Mouse (Mus musculus): ENCODE data around the gene Rnf151. TPM values are rescaled to one million over a fixed set of nuclear protein-coding genes. Genes with fewer than 3 reads are reported as not detected.
"Not testable (repeated sequence)": the region's sequence is repeated elsewhere in the genome, so short reads cannot be mapped to it uniquely, and the experiment has no call there.

Rnf151 gene
- polyA plus RNA-seq, 1 experiment from 2014 or later, result 0.27 TPM

DNA sequence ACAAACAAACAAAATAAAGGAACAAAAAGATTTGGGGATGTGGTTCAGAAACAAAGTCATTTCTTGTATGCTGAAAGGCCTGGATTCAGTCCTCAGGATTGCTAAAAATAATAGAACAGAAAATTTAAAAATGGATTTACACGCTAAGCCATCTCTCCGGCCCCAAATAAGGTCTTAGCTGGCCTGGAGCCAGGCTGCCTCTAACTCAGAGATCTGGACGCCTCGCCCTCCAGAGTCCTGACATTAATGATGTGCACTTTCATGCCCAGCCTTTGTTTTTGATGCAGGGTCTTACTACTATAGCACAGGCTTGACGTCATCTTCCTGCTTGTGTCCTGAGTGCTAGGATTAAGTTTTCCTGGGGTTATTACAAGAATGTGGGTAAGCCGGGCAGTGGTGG, 11.2 kb upstream of the Rnf151 start:
- Histone ChIP-seq H3K4me2 (no peak overlapping the region), H3K36me3 (no peaks in the 10 kb centered on the region), H3K4me3 (no peak overlapping the region), H3K4me1 (replicated peaks) (no peaks in the 10 kb centered on the region), H3K27ac (no peak overlapping the region), H3K27me3 (peaks cover 25% of the 10 kb centered on the region; the same call in 1 of the 2 replicates), H3K9ac (no peak overlapping the region), H3K9me3 (no peaks in the 10 kb centered on the region)
- WGBS, result 83% methylated on average over 6 of the region's 6 CpGs
- ATAC-seq (ENCODE audit: low FRiP score), result no peak

DNA sequence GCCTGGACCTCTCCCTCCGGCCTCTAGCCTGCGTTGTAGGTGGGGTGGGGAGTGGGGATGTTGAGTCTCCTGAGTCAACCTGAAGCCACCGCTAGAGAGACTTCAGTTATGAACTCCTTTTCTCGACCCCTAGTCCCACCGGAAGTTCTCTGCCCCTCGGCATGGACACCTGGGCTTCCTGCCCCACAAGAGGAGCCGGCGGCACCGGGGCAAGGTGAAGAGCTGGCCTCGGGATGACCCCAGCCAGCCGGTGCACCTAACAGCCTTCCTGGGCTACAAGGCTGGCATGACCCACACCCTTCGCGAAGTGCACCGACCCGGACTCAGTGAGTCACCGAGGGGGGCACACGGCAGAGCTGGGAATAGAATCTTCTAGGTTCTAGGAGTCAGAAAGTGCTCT, 10.3 kb upstream of the Rnf151 start:
- Histone ChIP-seq H3K36me3 (no peaks in the 10 kb centered on the region), H3K9ac (0 out of 2 replicates have a peak overlapping the region, but pooled peaks have one; percentile 29), H3K4me1 (replicated peaks) (peaks cover 6% of the 10 kb centered on the region), H3K4me3 (no peak overlapping the region), H3K9me3 (no peaks in the 10 kb centered on the region), H3K4me2 (no peak overlapping the region), H3K27me3 (peaks cover 25% of the 10 kb centered on the region; the same call in 1 of the 2 replicates), H3K27ac (no peak overlapping the region)
- no peak for ATAC-seq (ENCODE audit: low FRiP score)
- 76% methylated on average over 17 of the region's 17 CpGs for WGBS

DNA sequence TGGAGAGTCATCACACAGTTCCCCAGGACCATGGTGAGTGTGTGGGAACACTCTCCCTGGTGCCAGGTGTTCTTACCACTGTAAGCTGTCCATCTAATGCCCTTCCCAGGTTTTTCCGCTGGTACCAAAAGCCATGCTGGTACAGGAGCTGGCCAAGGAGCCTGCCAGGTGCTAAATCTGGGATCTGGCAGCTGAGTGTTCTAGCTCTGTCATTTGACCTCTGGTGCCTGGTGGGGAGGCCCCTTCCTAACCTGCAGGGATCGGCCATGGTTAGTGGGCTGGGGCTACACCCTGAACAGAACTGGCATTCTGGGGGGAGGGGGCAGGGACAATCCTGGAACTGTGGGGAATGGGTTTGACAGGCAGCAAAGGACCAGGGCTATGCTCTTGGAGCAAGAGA, 9.8 kb upstream of the Rnf151 start, which contains the start of gene Rpl3l:
Gene Rpl3l, plus strand, starts transcription at position 203 of the 400 bp plus-strand sequence.
- ATAC-seq (ENCODE audit: low FRiP score), result no peak
- H3K4me1 ChIP-seq (replicated peaks), result peaks cover 11% of the 10 kb centered on the region
- peaks cover under 1% of the 10 kb centered on the region; the same call in 1 of the 2 replicates for H3K36me3 ChIP-seq
- H3K9me3 ChIP-seq, result no peaks in the 10 kb centered on the region
- WGBS, result 80% methylated on average over 2 of the region's 2 CpGs
- H3K4me2 ChIP-seq, result no peak within 1 kb of the TSS
- no peak within 1 kb of the TSS for H3K27ac ChIP-seq
- H3K9ac ChIP-seq, result 0 out of 2 replicates have a peak within 1 kb of the TSS, but pooled peaks have one; percentile 29
- no peak within 1 kb of the TSS for H3K4me3 ChIP-seq
- H3K27me3 ChIP-seq, result peaks cover 23% of the 10 kb centered on the region; the same call in 1 of the 2 replicates

DNA sequence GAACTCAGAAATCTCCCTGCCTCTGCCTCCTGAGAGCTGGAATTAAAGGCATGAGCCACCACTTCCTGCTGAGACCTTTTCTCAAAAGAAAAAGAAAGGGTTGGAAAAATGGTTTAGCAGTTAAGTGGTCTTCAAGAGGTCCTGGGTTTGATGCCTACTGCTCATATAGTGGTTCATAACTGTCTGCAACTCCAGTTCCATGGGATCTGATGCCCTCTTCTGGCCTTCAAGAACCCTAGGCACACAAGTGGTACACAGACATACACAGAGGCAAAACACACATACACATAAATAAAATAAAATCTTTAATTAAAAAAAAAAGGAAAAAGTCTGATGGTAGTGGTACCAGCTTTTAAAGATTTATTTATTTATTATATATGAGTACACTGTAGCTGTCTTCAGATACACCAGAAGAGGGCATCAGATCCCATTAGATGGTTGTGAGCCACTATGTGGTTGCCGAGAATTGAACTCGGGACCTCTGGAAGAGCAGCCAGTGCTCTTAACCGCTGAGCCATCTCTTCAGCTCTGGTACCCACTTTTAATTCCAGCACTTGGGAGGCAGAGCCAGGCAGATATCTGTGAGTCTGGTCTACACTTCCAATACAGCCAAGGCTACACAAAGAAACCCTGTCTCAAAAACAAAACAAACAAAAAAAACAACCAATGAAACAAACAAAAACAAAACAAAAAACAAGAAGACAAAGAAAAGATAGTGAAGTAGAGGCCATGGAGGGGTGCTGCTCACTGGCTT, 8.0 kb upstream of the Rnf151 start:
- H3K36me3 ChIP-seq, result peaks cover 16% of the 10 kb centered on the region
- H3K4me2 ChIP-seq, result no peak overlapping the region
- H3K27me3 ChIP-seq, result peaks cover 15% of the 10 kb centered on the region; the same call in 1 of the 2 replicates
- H3K4me3 ChIP-seq, result no peak overlapping the region
- no peaks in the 10 kb centered on the region for H3K9me3 ChIP-seq
- H3K27ac ChIP-seq, result no peak overlapping the region
- ATAC-seq (ENCODE audit: low FRiP score), result no peak
- WGBS, result 75% methylated on average over 3 of the region's 3 CpGs
- H3K9ac ChIP-seq, result no peak overlapping the region
- peaks cover 28% of the 10 kb centered on the region for H3K4me1 ChIP-seq (replicated peaks)

DNA sequence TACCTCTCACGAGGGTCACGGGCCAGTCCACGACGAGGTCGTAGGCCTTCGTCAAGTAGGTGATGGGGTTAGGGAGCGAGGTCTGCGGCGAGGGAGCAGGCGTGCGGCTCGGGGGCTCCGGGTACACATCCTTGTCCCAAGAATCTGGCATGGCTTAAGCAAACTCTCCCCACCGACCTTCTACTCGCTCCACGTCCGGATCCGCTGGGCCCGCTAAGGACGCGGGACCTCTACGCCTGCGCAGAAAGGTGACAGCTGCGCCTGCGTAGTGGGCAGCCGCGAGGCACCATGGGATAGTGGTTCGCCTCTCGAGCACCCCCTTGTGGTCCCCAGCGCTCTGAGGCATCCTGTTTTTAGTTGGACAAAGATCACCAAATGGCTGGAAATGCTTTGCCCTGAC, 6.3 kb upstream of the Rnf151 start, which contains the start of gene Ndufb10:
Gene Ndufb10, minus strand, starts transcription at position 295 of the 400 bp plus-strand sequence.
- Histone ChIP-seq H3K9ac (peak within 1 kb of the TSS; percentile 94), H3K4me1 (replicated peaks) (peaks cover 31% of the 10 kb centered on the region), H3K9me3 (no peaks in the 10 kb centered on the region), H3K27me3 (peaks cover 14% of the 10 kb centered on the region; the same call in 1 of the 2 replicates), H3K4me2 (peak within 1 kb of the TSS; percentile 84), H3K27ac (peak within 1 kb of the TSS; percentile 89), H3K36me3 (peaks cover 16% of the 10 kb centered on the region), H3K4me3 (peak within 1 kb of the TSS; percentile 87)
- WGBS, result under 1% methylated on average over 30 of the region's 30 CpGs
- ATAC-seq (ENCODE audit: low FRiP score), result peak; percentile 78

DNA sequence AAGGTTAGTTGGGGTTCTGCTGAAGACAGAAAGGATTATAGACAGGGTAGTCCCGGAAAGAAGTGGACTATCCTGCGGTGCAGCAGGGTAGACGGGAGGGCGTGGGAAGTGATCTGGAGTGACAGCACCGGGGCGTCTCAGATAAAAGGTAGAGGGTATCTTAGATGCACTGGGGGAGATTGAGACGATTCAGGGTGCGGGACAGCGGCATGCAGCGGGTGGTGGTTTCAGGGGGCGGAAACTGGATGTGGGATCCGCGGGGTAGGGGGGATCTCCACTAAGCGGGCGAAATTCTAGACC, 6.0 kb upstream of the Rnf151 start:
- Histone ChIP-seq H3K9me3 (no peaks in the 10 kb centered on the region), H3K36me3 (peaks cover 16% of the 10 kb centered on the region), H3K27ac (peak overlapping the region; percentile 89), H3K9ac (peak overlapping the region; percentile 94), H3K27me3 (peaks cover 14% of the 10 kb centered on the region; the same call in 1 of the 2 replicates), H3K4me1 (replicated peaks) (peaks cover 35% of the 10 kb centered on the region), H3K4me2 (peak overlapping the region; percentile 84), H3K4me3 (peak overlapping the region; percentile 87)
- ATAC-seq (ENCODE audit: low FRiP score), result no peak
- WGBS, result under 1% methylated on average over 15 of the region's 15 CpGs

DNA sequence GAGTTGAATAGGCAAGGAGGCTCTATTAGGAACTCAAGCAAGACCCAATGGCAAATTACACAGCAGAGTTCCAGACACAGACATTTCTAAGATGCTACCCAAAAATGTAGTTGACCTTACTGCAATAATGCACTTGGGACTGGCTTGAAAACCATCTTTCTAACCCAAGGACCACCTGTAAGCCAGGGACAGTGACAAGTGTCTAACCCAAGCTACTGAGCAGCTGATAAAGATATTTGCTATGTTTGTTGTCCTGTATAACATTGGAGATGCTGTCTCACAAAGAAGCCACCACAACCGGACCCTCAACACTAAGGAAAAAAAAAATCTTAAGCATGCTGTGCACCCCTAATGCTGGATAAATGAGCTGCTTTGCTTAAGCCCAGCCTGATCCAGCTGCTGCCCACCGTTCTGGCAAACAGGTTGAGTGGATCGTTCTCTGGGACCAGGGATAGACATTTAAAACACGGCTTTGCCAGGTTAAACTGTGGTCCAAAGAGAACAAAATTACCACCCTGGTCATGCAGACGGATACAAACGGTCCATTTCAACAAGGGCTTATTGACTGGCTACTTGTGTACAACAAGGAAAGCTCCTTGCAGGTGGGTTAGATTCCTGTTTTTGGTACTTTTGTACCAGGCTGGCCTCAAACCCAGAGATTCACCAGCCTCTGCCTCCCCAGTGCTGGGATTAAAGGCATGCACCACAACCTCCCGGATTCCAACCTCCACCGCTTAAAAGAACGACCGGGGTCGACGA, 5.4 kb upstream of the Rnf151 start:
- H3K9me3 ChIP-seq, result no peaks in the 10 kb centered on the region
- peak overlapping the region; percentile 87 for H3K4me3 ChIP-seq
- peaks cover 10% of the 10 kb centered on the region; the same call in 1 of the 2 replicates for H3K27me3 ChIP-seq
- H3K9ac ChIP-seq, result peak overlapping the region; percentile 94
- peaks cover 16% of the 10 kb centered on the region for H3K36me3 ChIP-seq
- peaks cover 39% of the 10 kb centered on the region for H3K4me1 ChIP-seq (replicated peaks)
- WGBS, result 6% methylated on average over 12 of the region's 12 CpGs
- peak overlapping the region; percentile 89 for H3K27ac ChIP-seq
- no peak for ATAC-seq (ENCODE audit: low FRiP score)
- H3K4me2 ChIP-seq, result peak overlapping the region; percentile 84

DNA sequence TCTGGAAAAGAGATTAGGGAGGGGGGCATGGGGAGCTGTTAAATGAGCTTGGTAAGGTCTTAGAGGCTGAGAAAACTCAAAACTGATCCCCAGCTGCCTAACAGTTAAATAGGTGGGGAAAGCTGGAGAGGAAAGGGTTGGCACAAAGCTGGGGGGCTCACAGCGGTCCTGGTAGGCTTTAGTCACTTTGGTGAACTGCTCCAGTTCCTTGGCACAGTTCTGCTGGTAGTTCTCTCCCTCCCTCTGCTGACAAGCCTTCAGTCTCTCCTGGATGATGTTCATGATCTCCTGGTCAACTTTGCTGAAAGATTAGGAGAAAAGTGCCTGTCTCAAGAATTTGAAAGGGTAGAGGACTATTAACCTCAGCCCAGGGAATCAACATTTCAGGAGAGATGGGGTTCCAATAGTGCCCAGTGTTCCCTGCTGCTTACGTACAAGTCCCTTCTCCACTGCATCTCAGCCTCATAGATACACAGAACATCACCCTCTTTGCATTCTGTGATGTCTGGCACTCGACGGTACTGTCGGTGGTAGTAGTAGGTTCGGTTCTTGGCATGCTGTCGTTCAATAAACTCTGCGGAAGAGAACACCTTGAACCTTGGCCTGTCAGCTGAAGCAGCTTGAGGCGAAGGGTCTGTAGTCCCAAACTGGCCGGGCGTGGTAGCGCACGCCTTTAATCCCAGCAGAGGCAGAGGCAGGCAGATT, 4.5 kb upstream of the Rnf151 start:
- Histone ChIP-seq H3K9ac (peak overlapping the region; percentile 94; the same call in 1 of the 2 replicates), H3K4me1 (replicated peaks) (peaks cover 39% of the 10 kb centered on the region), H3K27ac (no peak overlapping the region), H3K9me3 (no peaks in the 10 kb centered on the region), H3K4me2 (peak overlapping the region; percentile 84), H3K27me3 (0 out of 2 replicates have a peak, but pooled peaks cover 2% of the 10 kb centered on the region), H3K4me3 (peak overlapping the region; percentile 1; the same call in 1 of the 2 replicates), H3K36me3 (peaks cover 24% of the 10 kb centered on the region)
- WGBS, result 36% methylated on average over 13 of the region's 13 CpGs
- ATAC-seq (ENCODE audit: low FRiP score), result no peak

DNA sequence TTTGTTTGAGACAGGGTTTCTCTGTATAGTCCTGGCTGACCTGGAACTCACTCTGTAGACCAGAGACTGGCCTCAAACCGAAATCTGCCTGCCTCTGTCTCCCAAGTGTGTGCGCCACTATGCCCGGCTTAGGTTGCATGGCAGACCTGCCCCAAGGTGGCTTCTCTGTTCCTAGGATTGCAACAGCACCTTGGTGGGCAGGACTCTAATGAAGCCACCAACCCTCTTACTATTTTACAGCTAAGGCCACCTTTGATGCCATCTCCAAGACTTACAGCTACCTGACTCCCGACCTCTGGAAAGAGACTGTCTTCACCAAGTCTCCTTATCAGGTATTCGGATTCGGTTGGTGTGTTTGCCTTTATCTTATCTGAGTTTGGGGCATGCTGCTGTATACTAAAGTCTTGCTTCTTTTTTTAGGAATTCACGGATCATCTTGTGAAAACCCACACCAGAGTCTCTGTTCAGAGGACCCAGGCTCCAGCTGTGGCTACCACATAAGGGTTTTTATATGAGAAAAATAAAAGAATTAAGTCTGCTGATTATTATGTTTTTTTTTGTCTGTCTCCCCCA, 3.6 kb upstream of the Rnf151 start:
- peaks cover 39% of the 10 kb centered on the region for H3K4me1 ChIP-seq (replicated peaks)
- peak overlapping the region; percentile 93 for H3K4me2 ChIP-seq
- peaks cover 30% of the 10 kb centered on the region for H3K36me3 ChIP-seq
- H3K9ac ChIP-seq, result peak overlapping the region; percentile 68
- 73% methylated on average over 7 of the region's 7 CpGs for WGBS
- not testable (repeated sequence) for H3K9me3 ChIP-seq; H3K27me3 ChIP-seq; H3K27ac ChIP-seq; ATAC-seq (ENCODE audit: low FRiP score)
- peak overlapping the region; percentile 72 for H3K4me3 ChIP-seq

DNA sequence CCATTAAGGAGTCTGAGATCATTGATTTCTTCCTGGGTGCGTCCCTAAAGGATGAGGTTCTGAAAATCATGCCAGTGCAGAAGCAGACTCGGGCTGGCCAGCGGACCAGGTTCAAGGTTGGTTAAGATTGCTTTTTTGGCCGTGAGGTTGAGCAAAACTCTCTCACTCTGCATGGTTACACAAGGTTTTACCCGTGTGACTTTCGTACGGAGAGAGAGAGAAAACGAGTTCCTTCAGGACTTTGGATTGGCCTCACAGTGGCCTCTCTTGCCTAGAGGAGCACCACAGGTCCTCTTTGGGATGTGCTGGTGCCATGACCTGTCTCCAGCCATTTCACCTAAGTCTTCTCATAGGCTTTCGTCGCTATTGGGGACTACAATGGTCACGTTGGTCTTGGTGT, 2.8 kb upstream of the Rnf151 start:
- not testable (repeated sequence) for H3K27me3 ChIP-seq; H3K9me3 ChIP-seq; ATAC-seq (ENCODE audit: low FRiP score)
- under 1% methylated on average over 11 of the region's 11 CpGs for WGBS
- Histone ChIP-seq H3K9ac (peak overlapping the region; percentile 90), H3K4me1 (replicated peaks) (peaks cover 39% of the 10 kb centered on the region), H3K36me3 (peaks cover 35% of the 10 kb centered on the region), H3K27ac (peak overlapping the region; percentile 88), H3K4me3 (peak overlapping the region; percentile 72), H3K4me2 (peak overlapping the region; percentile 93)

DNA sequence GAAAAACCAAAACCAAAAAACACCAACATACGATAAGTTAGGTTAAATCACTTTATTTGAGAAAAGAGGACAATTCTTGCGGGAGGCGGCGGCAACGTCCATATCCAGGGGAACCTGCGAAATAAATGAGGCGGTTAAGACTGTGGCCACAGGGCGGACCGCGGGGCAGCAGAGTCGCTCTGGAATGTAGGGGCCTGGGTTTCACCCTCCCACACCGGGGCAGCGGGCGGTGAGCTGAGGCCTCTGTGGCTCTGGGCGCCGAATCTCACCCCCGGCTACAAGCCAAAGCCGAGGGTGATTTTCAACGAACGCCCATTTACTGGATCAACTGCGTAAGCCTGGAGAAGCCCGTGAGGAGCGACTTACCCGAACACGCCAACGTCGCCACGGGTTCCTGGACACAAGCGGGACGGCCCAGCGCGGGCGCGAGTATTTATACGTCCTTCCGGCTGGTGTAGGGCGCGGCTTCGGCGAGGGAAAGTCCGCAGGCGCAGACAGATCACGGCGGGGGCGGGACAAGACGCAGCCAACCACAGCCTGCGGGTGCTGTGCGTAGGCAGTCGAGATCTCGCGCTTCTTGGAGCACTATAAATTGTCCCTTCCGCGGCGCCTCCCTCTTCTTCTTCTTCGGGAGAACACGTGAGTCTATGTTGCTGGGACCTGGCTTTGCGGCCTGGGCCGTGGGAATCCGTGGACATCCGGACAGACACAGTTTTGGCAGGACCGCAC, 1.8 kb upstream of the Rnf151 start:
- Histone ChIP-seq H3K4me1 (replicated peaks) (peaks cover 39% of the 10 kb centered on the region), H3K36me3 (peaks cover 35% of the 10 kb centered on the region), H3K4me2 (peak overlapping the region; percentile 93), H3K4me3 (peak overlapping the region; percentile 72), H3K27ac (peak overlapping the region; percentile 88), H3K9ac (peak overlapping the region; percentile 90), H3K27me3 (no peaks in the 10 kb centered on the region), H3K9me3 (no peaks in the 10 kb centered on the region)
- peak; percentile 96 for ATAC-seq (ENCODE audit: low FRiP score)
- under 1% methylated on average over 61 of the region's 61 CpGs for WGBS
